Mouse (Mus musculus) gastrocnemius, postnatal 25 days (tissue): ENCODE results near the gene Tnfrsf13c. TPM values are rescaled to one million over a fixed set of nuclear protein-coding genes. Genes with fewer than 3 reads are reported as not detected.

Source experiments
- DNase-seq: peaks from one replicate; pipeline ENCODE4 v3.0.0; 2022
- total RNA-seq, 2 experiments: library from RNA; stranded (reverse); gene quantifications; 1 replicate in 1 of 2; 2 replicates in 1 of 2; pipeline ENCODE4 v1.2.3; 2021

Gene Tnfrsf13c
- total RNA-seq, 2 experiments from 2014 or later: not detected

GRCm38 (mm10) chr15:82230098-82230611, 6.0 kb upstream of the Tnfrsf13c start:
- no peak for DNase-seq

GRCm38 (mm10) chr15:82229542-82230045, 5.4 kb upstream of the Tnfrsf13c start:
- no peak for DNase-seq

DNA sequence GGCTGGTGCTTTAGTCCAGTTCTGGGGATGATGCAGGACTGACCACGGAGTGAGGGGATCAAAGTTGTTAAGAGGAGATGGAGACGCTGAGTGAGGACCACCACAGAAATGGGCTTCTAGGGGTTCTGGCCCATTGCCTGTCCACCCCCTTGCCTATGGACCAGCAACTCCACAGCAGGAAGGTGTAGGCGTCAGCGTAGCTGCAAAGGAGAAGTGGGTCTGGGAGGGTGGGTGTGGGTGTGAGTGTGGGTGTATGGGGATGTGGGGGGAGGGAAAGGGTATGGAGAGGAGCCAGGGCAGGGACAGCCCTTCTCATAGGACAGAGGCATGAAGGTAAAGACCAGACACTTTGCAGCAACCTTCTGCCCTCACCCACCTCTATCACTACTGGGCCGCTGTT, 1.6 kb upstream of the Tnfrsf13c start:
- DNase-seq: no peak

DNA sequence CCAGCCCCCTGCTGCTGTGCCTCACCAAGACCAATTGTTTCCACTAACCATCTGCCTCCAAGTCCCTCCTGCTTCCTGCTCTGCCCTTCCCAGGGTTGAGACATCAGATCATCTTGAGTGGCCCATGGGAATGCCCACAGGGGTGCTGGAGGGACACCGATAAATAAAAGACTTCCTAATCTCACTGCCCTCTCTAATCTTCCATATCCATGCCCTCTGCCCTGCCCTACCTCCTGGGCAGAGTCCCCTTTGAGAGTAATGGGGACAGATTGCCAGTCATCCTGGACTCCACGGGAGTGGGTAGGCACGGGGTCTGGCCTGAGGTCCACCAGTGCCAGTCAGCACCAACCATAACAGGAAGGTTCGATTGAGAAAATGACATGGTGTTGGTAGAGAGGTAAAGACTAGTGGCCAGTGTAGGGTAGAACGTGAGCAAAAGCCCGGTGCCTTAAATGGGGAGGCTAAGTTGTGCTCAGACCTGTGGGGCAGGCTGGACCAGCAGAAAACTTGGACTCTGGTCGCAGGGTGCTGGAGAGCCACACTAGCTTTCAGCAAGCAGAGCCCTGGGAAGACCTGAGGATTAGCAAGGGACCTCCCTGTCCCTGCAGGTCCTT, 540 bp upstream of the Tnfrsf13c start:
- no peak for DNase-seq

GRCm38 (mm10) chr15:82223251-82223650, 918 bp downstream of the Tnfrsf13c start:
- no peak for DNase-seq

GRCm38 (mm10) chr15:82221104-82221860, 2.9 kb downstream of the Tnfrsf13c start:
- no peak for DNase-seq

- no peak for DNase-seq
Measured at GRCm38 (mm10) chr15:82220003-82220675, 4.0 kb downstream of the Tnfrsf13c start.

DNA sequence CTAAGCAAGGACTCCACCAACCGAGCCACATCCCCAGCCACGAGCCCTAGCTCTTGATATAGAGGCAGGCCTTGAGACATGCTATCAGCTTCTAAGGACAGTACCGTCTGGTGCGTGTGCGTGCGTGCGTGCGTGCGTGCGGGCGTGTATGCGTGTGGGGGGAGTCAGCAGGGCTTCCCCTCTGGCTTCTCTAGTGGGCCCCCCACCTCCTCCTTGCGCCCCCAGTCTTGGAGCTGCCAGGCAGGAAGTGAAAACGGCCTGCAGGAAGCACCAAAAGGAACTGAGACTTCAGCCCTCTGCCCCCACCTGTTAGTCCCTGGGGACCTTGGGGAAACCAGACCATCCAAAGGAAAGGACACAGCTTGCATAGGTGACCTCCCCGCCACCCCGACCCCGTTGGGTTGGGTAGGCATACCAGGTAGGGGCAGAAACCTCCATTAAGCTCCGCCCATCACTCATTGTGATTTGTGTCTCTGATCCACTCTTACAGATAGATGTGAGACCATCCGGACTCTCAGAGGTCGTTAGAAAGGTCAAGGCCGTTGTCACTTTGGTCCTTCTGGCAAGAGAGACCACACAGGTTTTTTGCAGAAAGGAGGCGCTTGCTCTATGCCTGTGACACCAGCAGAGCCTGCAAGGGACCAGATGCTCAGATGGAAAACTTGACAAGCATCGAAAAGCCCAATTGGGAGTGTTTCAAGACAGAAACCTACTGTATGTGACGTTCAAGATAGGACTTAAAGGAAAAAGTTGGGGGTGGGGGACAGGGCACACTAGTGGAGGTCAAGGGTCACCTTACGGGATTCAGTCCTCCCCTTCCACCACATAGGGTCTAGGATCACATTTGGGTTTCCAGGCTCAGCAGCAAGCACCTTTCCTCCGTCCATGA, 5.1 kb downstream of the Tnfrsf13c start:
- DNase-seq: no peak

DNA sequence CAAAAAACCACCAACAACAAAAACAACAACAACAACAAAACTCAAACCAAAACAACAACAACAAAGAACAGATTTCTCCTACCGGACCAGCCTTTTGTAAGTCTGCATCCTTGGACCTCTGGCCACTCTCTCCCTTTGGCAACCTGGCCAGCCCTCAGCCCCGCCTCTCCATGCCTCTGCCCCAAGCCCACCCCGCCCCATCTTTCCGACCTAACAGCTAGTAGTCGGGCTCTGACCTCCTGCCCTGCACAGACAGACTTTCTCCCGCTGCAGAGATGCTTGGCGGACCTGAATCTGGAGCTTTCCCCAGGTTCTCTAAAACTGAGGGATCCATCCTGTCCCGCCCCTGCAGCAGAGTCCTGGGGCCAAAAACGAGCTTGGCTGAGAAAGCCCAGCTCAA, 6.2 kb downstream of the Tnfrsf13c start:
- no peak for DNase-seq

GRCm38 (mm10) chr15:82217039-82217438, 7.1 kb downstream of the Tnfrsf13c start:
- no peak for DNase-seq

DNA sequence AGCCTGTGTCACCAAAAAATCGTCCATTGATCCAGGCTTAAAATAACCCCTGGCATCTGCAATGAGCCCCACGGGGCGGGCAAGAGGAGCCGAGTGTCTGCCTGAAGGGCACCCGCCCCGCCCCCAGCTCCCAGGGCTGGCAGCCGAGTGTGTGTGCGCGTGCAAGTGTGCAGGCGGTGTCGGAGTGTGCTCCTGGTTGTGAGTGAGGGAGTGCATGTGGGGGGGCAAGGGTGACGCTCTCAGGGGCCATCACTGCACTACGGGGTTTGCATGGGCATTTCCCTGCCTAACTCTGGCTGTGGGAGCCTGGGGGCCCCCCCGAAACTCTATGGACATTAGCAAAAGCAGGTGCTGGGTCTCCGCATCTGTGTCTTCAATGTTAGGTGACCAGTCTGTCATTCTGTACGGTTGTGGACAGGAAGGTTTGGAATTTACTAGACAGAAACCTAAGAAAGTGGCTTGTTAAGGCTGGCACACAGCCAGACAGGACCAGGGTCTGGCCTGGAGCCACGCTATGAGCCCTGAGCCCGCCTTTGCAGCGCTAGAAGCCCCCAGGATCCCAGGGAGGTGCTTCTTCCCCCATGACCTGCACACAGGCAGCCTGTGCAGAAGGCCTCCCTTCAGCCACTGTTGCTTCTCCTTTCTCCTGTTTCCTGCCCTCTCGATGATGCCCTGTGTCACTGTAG, 7.9 kb downstream of the Tnfrsf13c start:
- no peak for DNase-seq

- DNase-seq: no peak
Measured at GRCm38 (mm10) chr15:82215332-82216046, 8.7 kb downstream of the Tnfrsf13c start.

DNA sequence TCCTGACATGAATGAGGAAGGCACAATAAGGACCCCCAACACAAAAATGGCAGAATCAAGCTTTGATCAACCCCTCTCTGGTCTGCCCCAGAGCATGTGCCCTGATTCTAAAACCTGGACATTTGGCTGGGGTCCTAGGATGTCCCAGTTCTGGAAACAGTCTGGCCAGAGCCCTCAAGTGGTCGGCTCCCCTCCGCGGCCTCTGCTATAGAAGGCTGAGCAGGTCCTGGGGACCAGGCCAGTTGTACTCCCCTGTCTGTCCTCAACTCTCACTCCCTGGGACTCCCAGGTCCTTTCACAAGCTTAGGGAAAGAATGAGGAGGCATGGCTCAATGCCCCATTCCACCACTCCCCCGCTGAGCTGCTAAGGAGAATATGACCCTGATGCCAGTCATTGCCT, 10.9 kb downstream of the Tnfrsf13c start:
- no peak for DNase-seq

DNA sequence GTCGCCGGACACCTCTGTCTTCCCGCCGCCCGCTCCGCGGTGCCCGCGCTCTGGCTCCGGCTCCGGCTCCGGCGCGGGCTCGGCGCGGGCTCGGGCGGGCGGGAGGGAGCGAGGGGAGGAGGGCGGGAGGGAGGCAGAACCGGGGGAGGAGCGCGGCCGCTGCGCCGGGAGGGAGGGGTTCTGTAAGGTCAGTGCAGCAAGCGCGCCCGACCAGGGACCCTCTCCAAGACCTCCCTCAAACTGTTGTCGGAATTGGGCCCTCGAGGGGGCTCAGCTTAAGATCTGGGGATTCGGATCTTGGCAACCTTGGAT, 11.5 kb downstream of the Tnfrsf13c start, which contains the start of gene Shisa8:
Shisa8 (minus strand) TSS at position 64 of the 312 bp plus-strand sequence.
- no peak for DNase-seq

- DNase-seq: no peak
Measured at GRCm38 (mm10) chr15:82211911-82212751, 12.0 kb downstream of the Tnfrsf13c start.

DNA sequence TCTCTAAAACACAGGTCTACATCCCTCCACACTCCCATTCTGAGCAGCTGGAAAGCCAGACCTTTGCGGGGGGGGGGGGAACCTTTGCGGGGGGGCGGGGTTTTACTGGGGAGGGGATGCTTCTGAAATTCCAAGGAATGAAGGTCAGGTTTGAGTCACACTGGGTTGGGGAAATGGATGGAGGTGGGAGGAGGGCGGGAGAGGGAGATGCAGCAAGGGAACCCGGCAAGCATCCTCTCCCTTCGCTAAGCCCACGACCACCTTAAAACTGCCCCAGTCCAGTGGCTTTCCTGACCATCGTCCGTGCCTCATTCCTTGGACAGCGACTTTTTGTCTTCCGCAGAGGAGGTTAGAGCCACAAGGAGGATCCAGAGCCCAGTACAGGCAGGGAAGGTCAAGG, 12.9 kb downstream of the Tnfrsf13c start:
- no peak for DNase-seq

DNA sequence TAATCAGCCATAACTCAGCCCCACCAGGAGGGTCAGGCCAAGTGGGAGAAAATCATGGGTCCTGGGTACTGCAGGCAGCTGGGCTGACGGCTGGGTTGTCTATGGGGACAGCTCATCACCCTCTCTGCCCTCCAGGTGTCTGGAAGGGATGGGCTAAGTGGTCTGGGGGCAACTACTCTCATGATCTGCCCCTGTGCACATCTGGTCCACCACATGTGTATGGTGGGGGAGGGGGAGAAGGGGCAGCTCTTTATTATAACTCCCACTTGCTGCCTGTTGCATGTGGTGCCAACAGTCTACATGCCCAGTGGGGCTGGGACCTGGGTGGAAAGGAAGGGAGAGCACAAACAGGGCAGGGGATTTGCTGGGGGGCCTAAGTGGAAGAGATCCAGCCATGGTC, 13.4 kb downstream of the Tnfrsf13c start:
- DNase-seq: no peak

DNA sequence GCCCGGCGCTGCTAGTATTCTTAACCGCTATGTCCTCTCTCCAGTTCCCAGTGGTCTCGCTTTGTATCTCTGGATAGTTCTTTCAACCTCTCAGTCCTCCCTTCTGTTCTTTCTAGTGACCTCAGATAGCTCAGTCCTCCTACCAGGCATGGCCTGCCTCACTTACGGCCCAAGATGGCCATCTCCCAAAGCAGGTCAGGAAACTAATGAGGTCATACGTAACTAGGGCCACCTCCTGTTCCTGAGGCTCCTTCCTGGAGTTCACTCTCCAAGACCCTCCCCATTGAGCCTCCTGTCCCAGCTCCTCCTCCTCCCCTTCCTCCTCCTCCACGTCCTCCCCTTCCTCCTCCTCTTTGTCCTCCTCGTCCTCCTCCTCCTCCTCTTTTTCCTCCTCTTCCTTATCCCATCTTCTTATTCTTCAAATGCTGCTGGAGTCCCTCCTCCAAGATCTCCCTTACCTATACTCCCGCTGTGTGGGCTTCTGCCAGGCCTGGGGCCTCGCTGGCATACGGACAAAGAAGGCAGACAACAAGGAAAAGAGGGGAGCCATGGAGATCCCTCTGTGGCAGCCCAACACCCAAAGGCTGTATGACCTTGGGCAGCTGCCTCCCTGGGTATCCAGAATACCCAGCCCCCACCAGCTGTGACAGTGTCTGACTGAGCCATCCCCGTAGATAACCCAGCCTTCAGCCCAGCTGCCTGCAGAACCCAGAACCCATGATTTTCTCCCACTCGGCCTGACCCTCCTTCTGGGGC, 14.7 kb downstream of the Tnfrsf13c start:
- DNase-seq: no peak

- DNase-seq: no peak
Measured at GRCm38 (mm10) chr15:82208307-82208706, 15.9 kb downstream of the Tnfrsf13c start.
